Mouse (Mus musculus) embryonic facial prominence, embryonic 12.5 days (tissue): ENCODE results near the gene Arl3. TPM values are rescaled to one million over a fixed set of nuclear protein-coding genes. Genes with fewer than 3 reads are reported as not detected.

Source experiments
- ATAC-seq: fragments of 200-750 bp; cut with Nextera tagmentation; 2 replicates; pipeline ENCODE4 v1.8.0; 2017; ENCODE audit not compliant: insufficient number of reproducible peaks, insufficient read depth, low FRiP score, low TSS enrichment
- H3K27ac ChIP-seq: fragments of 300-500 bp; sonication (generic); 2 replicates; pipeline ENCODE4 v1.5.1; 2016; ENCODE audit warnings: mild to moderate bottlenecking
- H3K27me3 ChIP-seq: fragments of 300-500 bp; sonication (generic); 2 replicates; pipeline ENCODE4 v1.6.1; 2016; ENCODE audit warnings: mild to moderate bottlenecking, moderate library complexity
- H3K36me3 ChIP-seq: fragments of 300-500 bp; sonication (generic); 2 replicates; pipeline ENCODE4 v1.6.1; 2016; ENCODE audit warnings: mild to moderate bottlenecking
- H3K4me1 ChIP-seq: fragments of 300-500 bp; sonication (generic); 2 replicates; pipeline ENCODE4 v1.6.1; 2016
- H3K4me2 ChIP-seq: fragments of 300-500 bp; sonication (generic); replicated peaks from 2 replicates; pipeline ENCODE4 v1.6.1; 2016; ENCODE audit warnings: mild to moderate bottlenecking, moderate library complexity
- H3K4me3 ChIP-seq: fragments of 300-500 bp; sonication (generic); 2 replicates; pipeline ENCODE4 v1.5.1; 2016; ENCODE audit warnings: mild to moderate bottlenecking
- H3K9ac ChIP-seq: fragments of 300-500 bp; sonication (generic); 2 replicates; pipeline ENCODE4 v1.6.1; 2016; ENCODE audit warnings: mild to moderate bottlenecking, moderate library complexity
- H3K9me3 ChIP-seq: fragments of 300-500 bp; sonication (generic); 2 replicates; pipeline ENCODE4 v1.6.1; 2016; ENCODE audit warnings: mild to moderate bottlenecking, moderate library complexity
- WGBS: fragments of 180-500 bp; shearing (Covaris S2); methylation state at CpG from one replicate; pipeline ENCODE4 v1.1.7; 2016; 5-methylcytosine and 5-hydroxymethylcytosine counted together
- polyA plus RNA-seq: library from polyadenylated mRNA; unstranded; fragments of >200 nt; fragmentation: Nextera tagmentation; extraction: Ambion mirVana; gene quantifications from 2 replicates; pipeline ENCODE4 v1.2.1, GENCODE M21; 2016

The Arl3 gene
- polyA plus RNA-seq = 191 TPM in 2 replicates

- Histone ChIP-seq H3K27me3 (no peaks in the 10 kb centered on the region), H3K4me2 (peak within 1 kb of the TSS; percentile 73), H3K36me3 (no peaks in the 10 kb centered on the region), H3K4me3 (peak within 1 kb of the TSS; percentile 80), H3K9me3 (no peaks in the 10 kb centered on the region), H3K27ac (peak within 1 kb of the TSS; percentile 80), H3K9ac (peak within 1 kb of the TSS; percentile 79), H3K4me1 (peaks cover 17% of the 10 kb centered on the region)
- under 1% methylated on average over 67 of the region's 67 CpGs for WGBS
- peak; percentile 95 for ATAC-seq
Measured at GRCm38 (mm10) chr19:46572951-46573937, at the start of gene Arl3, which contains the start of gene Sfxn2. Gene Arl3, minus strand, starts transcription at chr19:46573198. Gene Sfxn2, plus strand, starts transcription at chr19:46573365.

GRCm38 (mm10) chr19:46622659-46623193, 49.7 kb upstream of the Arl3 start:
- 24% methylated on average over 12 of the region's 12 CpGs for WGBS
- H3K4me1 ChIP-seq = peaks cover 73% of the 10 kb centered on the region
- H3K4me3 ChIP-seq = peak overlapping the region; percentile 30
- H3K27me3 ChIP-seq = no peaks in the 10 kb centered on the region
- H3K4me2 ChIP-seq = peak overlapping the region; percentile 57
- H3K27ac ChIP-seq = peak overlapping the region; percentile 88
- H3K36me3 ChIP-seq = peaks cover 16% of the 10 kb centered on the region
- ATAC-seq = no peak; the same call in 1 of the 2 replicates
- peak overlapping the region; percentile 54; the same call in 1 of the 2 replicates for H3K9ac ChIP-seq
- H3K9me3 ChIP-seq = no peaks in the 10 kb centered on the region

GRCm38 (mm10) chr19:46621236-46622183, 48.5 kb upstream of the Arl3 start:
- H3K9ac ChIP-seq = no peak overlapping the region
- H3K4me1 ChIP-seq = peaks cover 74% of the 10 kb centered on the region
- no peaks in the 10 kb centered on the region for H3K9me3 ChIP-seq
- 69% methylated on average over 19 of the region's 19 CpGs for WGBS
- no peak overlapping the region for H3K4me2 ChIP-seq
- H3K4me3 ChIP-seq = no peak overlapping the region
- no peak overlapping the region for H3K27ac ChIP-seq
- H3K36me3 ChIP-seq = peaks cover 12% of the 10 kb centered on the region
- no peak for ATAC-seq
- H3K27me3 ChIP-seq = no peaks in the 10 kb centered on the region

- no peak for ATAC-seq
- no peak overlapping the region for H3K9ac ChIP-seq
- WGBS = 66% methylated on average over 14 of the region's 14 CpGs
- H3K4me1 ChIP-seq = peaks cover 74% of the 10 kb centered on the region
- peak overlapping the region; percentile 54; the same call in 1 of the 2 replicates for H3K27ac ChIP-seq
- H3K36me3 ChIP-seq = peaks cover 9% of the 10 kb centered on the region
- no peak overlapping the region for H3K4me3 ChIP-seq
- no peak overlapping the region for H3K4me2 ChIP-seq
- no peaks in the 10 kb centered on the region for H3K9me3 ChIP-seq
- no peaks in the 10 kb centered on the region for H3K27me3 ChIP-seq
Measured at GRCm38 (mm10) chr19:46620016-46620808, 47.2 kb upstream of the Arl3 start.

- no peak for ATAC-seq
- Histone ChIP-seq H3K9me3 (no peaks in the 10 kb centered on the region), H3K4me1 (peaks cover 71% of the 10 kb centered on the region), H3K36me3 (0 out of 2 replicates have a peak, but pooled peaks cover 6% of the 10 kb centered on the region), H3K27ac (no peak overlapping the region; the same call in 1 of the 2 replicates), H3K27me3 (no peaks in the 10 kb centered on the region), H3K9ac (no peak overlapping the region), H3K4me3 (no peak overlapping the region), H3K4me2 (no peak overlapping the region)
- WGBS = 93% methylated on average over 6 of the region's 6 CpGs
Measured at GRCm38 (mm10) chr19:46619518-46619917, 46.5 kb upstream of the Arl3 start.

- Histone ChIP-seq H3K4me1 (peaks cover 66% of the 10 kb centered on the region), H3K27ac (peak overlapping the region; percentile 57; the same call in 1 of the 2 replicates), H3K9ac (no peak overlapping the region), H3K36me3 (0 out of 2 replicates have a peak, but pooled peaks cover 11% of the 10 kb centered on the region), H3K4me3 (no peak overlapping the region), H3K9me3 (no peaks in the 10 kb centered on the region), H3K27me3 (no peaks in the 10 kb centered on the region), H3K4me2 (no peak overlapping the region)
- WGBS = 65% methylated on average over 19 of the region's 19 CpGs
- no peak for ATAC-seq
Measured at GRCm38 (mm10) chr19:46619001-46619400, 46.0 kb upstream of the Arl3 start.

GRCm38 (mm10) chr19:46618322-46618721, 45.3 kb upstream of the Arl3 start:
- 76% methylated on average over 9 of the region's 9 CpGs for WGBS
- Histone ChIP-seq H3K9ac (no peak overlapping the region), H3K4me3 (no peak overlapping the region), H3K27me3 (no peaks in the 10 kb centered on the region), H3K9me3 (no peaks in the 10 kb centered on the region), H3K4me2 (no peak overlapping the region), H3K36me3 (peaks cover 17% of the 10 kb centered on the region; the same call in 1 of the 2 replicates), H3K4me1 (peaks cover 59% of the 10 kb centered on the region), H3K27ac (peak overlapping the region; percentile 36; the same call in 1 of the 2 replicates)
- ATAC-seq = no peak

- H3K4me3 ChIP-seq = no peak overlapping the region
- peaks cover 49% of the 10 kb centered on the region for H3K4me1 ChIP-seq
- no peaks in the 10 kb centered on the region for H3K9me3 ChIP-seq
- H3K36me3 ChIP-seq = peaks cover 21% of the 10 kb centered on the region; the same call in 1 of the 2 replicates
- H3K27ac ChIP-seq = no peak overlapping the region
- ATAC-seq = no peak
- no peaks in the 10 kb centered on the region for H3K27me3 ChIP-seq
- no peak overlapping the region for H3K4me2 ChIP-seq
- 86% methylated on average over 8 of the region's 8 CpGs for WGBS
- H3K9ac ChIP-seq = no peak overlapping the region
Measured at GRCm38 (mm10) chr19:46617361-46617760, 44.4 kb upstream of the Arl3 start.

- H3K27me3 ChIP-seq = no peaks in the 10 kb centered on the region
- H3K9me3 ChIP-seq = no peaks in the 10 kb centered on the region
- H3K4me2 ChIP-seq = no peak overlapping the region
- H3K27ac ChIP-seq = no peak overlapping the region
- no peak for ATAC-seq
- no peak overlapping the region for H3K4me3 ChIP-seq
- no peak overlapping the region for H3K9ac ChIP-seq
- WGBS = 74% methylated on average over 11 of the region's 11 CpGs
- H3K36me3 ChIP-seq = peaks cover 21% of the 10 kb centered on the region; the same call in 1 of the 2 replicates
- peaks cover 39% of the 10 kb centered on the region for H3K4me1 ChIP-seq
Measured at GRCm38 (mm10) chr19:46616378-46616777, 43.4 kb upstream of the Arl3 start.

- 94% methylated on average over 7 of the region's 7 CpGs for WGBS
- no peak for ATAC-seq
- Histone ChIP-seq H3K27me3 (no peaks in the 10 kb centered on the region), H3K4me3 (no peak overlapping the region), H3K4me2 (no peak overlapping the region), H3K27ac (no peak overlapping the region), H3K4me1 (no peaks in the 10 kb centered on the region), H3K9me3 (no peaks in the 10 kb centered on the region), H3K36me3 (peaks cover 39% of the 10 kb centered on the region), H3K9ac (no peak overlapping the region)
Measured at GRCm38 (mm10) chr19:46608158-46608557, 35.2 kb upstream of the Arl3 start.
